Mouse (Mus musculus) monocyte, adult 5-6 weeks (primary cell): ENCODE measurements around the gene Gp9. TPM values are rescaled to one million over a fixed set of nuclear protein-coding genes. Genes with fewer than 3 reads are reported as not detected.
"Not testable (repeated sequence)": the region's sequence is repeated elsewhere in the genome, so short reads cannot be mapped to it uniquely, and the experiment has no call there.

Source experiments
- ATAC-seq: fragments of 153-309, 156-312 bp; replicated peaks from 2 replicates; pipeline ENCODE4 v1.8.0; 2017; ENCODE audit warnings: mild to moderate bottlenecking; ENCODE audit not compliant: low TSS enrichment, insufficient number of reproducible peaks, severe bottlenecking, poor library complexity, low FRiP score
- total RNA-seq: library from RNA; stranded (forward); fragments of 200-1000, 200-491, 200-594 nt; gene quantifications from 3 replicates; pipeline ENCODE4 v1.2.3, GENCODE M21; 2017

The Gp9 gene
- total RNA-seq, 1 experiment from 2014 or later = 1.9 TPM

DNA sequence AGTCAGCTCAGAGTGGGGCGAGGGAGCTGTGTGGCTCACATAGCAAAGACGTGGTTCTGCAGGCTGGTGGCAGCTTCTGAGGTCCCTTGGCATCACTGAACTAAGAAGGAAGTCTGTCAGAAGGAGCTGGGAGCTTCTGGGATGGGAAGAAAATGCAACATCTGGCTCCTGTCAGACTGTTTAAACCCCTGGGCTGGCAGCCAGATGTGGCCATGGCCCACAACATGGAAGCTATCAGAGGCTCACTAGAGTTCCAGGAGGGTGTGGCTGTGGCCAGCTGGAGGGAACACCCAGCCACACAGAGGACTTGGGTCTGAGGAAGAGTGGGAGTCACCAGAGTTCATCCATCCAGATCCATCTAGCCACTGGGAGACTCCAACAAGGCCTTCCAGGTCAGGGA, 31.0 kb upstream of the Gp9 start:
- ATAC-seq = no peak

DNA sequence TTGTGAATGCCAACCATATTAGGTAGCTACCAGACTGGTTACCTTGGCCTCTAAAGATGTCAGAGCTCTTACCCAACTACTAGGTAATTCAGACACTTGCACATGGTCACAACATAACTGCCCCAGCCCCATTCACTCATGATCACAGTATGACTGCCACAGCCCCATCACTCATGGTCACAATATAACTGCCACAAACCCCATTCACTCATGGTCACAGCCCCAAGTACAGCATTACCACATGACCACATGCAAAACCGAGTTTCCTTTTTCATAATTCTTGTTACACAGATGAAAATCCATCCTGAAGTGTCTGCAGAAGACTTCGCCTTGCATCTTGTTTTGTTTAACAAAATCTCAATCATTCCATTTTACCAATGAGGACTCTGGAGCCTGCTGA, 29.8 kb upstream of the Gp9 start:
- no peak for ATAC-seq

DNA sequence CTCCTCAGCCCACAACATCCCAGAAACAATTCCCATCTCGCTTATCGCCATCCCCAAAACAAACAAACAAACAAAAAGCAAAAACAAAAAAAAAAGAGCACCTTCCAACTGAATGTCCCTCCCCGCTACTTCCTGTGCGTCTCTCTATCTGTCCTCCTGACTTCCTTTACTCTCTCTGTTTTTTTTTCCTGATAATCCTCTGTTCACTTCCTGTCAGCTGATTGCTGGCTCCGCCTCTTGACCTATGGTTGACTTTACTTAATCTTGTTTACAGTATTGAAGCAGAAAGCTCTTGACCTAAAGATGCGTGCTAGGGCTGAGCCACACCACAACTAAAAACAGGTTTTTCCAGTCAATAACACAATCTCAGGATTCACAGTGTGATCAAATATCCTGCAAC, 29.3 kb upstream of the Gp9 start:
- no peak for ATAC-seq

DNA sequence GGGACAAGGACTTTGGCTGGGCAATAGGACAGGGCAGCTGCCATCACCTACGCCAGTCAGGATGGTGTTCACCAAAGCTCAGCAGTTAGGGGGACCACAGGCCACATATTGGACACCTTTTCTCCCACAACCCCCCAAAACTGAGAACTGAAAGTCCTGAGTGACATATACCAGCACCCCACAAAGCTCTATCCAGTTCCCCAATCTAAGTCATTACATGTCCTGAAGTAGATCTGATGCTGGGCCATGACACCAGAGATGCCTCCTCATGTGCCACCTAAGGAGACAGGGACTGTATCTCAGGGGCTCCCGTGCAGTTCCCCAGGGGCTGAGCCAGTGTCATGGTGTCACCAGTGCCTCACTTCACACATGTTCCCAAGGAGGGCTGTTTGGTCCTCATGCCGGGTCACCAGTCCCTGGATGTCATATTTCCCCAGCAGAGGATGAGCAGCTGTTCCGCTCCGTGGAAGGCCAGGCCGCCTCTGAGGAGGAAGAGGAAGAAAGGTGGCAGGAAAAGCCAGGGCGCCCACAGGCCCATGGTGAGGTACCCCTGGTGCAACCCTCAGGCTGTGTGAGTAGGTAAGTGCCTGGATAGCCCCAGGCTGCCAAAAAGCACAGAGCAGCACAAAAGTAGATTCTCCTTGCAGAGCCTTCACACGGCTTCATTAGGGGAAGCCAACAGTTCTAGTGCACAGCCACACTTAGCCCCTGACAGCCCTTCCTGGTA, 27.5 kb upstream of the Gp9 start:
- no peak for ATAC-seq

DNA sequence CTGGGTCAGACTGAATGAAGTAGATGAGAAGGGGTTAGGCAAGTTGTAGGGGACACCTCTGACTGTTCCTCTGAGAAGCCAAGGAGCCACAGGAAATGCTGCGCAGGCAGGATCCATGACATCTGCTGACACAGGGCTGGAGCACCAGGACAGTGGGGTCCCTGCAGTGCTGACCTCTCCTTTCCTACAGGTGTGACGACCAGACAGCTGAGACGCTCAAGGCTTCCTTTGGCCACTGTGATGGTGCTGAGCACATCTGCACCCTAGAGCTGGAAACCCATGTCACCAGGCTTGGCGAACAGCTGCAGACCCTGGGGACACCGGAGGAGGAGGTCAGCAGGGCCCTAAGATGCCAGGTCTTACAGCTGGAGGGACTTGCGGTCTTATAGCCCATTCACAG, 26.3 kb upstream of the Gp9 start:
- no peak for ATAC-seq

DNA sequence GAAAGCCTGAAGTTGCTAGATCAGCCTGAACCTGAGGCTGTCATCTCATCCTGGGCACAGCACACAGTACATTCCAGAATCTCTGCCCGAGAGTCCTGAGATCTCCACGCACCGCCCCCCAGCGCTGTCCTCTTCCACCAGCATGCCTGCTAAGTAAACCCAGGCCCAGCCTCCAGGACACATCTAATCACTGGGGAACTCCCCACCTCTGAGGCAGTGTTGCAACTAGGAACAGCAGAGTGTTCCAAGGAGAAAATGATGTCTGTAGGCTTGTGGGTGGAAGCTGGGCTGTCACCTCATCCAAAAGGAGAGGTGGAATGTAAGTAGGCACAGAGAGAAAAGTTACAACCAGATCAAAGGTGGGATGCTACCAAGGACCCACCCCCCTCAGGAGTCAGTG, 22.7 kb upstream of the Gp9 start:
- ATAC-seq = no peak

DNA sequence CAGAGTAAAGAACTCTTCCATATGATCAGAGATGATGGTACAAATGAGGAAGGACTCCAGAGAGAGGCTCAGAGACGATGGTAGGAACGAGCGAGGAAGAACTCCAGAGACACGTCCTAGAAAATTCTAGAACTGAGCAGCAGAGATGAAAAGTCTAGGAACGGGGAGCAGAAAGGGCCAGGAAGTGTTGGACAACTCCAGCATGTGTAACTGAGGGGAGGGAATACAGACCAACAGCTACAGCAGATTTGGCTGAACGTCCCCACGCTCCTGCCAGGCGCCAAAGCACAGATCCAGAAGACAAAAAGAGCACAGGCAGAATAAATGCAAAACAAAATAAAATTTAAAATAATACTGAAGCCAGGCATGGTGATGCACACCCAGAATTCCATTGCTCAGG, 21.0 kb upstream of the Gp9 start:
- no peak for ATAC-seq

DNA sequence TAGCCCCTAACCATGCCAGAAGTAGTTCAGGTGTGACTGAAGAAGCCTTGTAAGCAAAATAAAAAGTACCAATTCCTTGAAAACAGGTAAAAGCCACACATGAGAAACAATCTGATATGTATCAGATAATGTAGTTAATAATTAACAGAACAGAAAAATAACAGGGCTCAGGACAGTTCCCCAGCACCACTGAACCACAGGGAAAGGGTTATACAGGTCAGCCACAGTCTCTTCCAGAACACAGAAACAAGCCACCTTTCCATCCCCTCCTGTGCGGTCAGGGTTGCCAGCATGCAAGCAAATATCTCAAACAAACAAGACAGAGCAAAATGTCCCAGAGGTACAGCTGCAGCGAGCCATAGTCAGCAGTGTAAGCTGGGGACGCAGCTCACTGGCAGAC, 18.5 kb upstream of the Gp9 start:
- ATAC-seq = no peak

DNA sequence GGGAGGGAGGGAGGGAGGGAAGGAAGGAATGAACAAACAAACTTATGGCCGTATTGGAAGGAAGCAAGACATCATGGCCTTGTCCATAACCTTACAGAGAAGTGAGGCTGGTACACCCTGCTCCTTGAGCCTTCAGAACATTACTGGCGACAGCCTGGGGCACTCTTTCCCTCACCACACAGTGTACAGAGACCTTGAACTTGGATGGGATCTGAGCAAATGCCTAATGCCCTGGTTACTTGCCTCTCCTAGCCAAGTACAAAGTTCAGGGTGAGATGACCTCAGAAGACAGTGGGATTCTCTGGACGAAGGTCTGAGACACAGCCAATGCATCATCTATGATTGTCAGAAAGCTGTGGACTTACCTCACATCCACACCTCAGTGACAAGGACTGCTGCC, 18.0 kb upstream of the Gp9 start:
- ATAC-seq = no peak

DNA sequence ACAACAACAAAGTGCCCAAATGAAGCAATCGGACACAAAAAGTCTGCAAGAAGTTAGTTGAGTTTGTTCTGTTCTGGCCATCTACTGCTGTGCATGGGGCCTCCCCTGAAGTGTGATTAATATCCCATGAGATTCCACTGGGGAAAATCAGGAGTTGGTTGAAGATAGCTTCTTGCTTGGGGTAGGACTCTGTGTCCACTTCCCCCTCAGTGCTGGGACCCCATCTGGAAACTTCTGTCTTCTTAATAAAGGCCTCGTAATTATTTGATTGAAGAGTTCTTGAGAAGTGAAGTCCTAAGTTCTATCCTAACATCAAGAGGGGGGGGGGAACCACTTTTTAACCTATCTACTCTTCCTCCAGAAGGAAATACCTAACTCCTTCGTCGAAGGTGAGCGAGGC, 15.7 kb upstream of the Gp9 start:
- ATAC-seq = no peak

DNA sequence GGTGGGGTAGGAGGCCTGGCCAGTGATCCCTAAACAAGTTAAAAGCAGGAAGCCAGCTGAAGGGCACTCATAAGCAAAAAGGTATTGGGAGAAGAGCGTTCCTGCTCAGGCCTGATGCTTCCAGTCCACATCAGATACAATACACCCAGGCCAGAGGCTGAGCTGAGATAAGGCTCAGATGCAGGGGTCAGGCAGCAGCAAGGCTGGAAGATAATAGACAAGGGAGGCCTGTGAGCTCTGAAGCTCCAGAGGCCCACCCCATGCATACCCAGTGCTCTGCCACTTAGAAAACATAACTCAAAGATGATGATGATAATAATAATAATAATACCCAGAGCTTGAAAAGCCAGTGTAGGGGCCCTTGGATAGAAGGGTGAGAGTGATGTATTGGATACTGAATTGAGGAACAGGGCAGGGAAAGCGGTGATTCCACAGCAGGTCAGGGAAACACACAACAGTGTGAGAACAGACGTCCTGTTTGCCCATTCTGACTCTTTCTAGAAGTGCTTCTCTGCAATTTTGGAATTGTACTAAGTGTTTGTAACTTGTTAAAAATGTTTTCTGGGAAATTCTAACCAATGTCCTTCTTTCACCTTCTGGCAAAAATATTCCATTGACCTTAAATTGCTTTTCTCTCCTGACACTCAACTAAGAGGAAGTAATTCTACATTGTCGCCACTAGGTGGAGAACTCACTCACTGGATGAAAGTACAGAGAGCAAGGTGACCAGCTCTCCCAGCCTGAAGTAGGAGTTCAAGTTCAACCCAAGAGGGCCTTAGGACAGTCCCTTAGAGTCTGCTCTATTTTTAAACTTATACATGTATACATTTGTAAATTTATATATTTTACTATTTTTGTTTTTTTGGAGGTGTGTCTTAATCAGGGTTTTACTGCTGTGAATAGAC, 14.2 kb upstream of the Gp9 start:
- ATAC-seq = peak; percentile 76; the same call in 1 of the 2 replicates

DNA sequence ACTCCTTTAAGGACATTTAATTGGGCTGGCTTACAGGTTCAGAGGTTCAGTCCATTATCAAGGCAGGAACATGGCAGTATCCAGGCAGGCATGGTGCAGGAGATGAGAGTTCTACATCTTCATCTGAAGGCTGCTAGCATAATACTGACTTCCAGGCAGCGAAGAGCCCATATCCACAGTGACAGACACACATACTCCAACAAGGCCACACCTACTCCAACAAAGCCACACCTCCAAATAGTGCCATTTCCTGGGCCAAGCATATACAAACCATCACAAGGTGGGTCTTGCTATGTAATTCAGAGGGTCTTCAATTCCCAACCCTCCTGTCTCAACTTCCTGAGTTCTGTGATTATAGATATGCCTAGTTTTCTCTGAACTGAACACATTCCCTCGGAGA, 13.6 kb upstream of the Gp9 start:
- not testable (repeated sequence) for ATAC-seq

DNA sequence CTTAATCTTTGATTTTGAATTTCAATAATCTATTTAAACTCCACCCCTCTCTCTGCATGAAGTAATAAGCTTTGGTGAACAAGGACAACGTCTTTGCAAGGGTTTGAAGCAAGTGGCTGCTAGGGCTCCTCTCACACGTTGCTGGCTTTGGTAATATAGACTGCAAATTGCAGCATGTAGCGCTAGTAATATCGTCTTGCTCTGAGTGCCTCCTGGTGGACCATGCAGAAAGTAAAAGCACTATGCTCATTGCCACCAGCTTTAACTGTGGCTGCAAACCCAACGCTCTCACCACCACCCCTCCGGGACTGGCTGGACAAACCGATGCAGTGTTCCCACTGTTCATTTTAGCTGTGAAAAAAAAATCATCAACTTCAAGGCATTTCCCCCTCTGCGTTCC, 7.2 kb upstream of the Gp9 start:
- no peak for ATAC-seq

DNA sequence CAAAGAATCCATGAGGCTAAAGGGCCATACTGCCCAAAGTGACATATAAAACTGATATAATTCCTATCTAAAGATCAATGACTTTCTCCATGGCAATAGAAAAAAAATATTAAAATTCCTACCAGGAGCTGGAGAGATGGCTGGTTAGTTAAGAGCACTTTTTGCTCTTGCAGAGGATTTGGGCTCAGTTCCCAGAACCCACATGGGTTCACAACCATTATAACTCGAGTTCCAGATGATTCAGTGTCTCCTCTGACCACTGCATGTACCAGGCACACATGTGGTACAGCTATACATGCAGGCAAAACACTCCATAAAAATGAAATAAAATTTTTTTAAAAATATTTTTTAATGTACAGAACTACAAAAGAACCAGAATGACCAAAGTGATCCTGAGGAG, 3.4 kb upstream of the Gp9 start:
- ATAC-seq = no peak

DNA sequence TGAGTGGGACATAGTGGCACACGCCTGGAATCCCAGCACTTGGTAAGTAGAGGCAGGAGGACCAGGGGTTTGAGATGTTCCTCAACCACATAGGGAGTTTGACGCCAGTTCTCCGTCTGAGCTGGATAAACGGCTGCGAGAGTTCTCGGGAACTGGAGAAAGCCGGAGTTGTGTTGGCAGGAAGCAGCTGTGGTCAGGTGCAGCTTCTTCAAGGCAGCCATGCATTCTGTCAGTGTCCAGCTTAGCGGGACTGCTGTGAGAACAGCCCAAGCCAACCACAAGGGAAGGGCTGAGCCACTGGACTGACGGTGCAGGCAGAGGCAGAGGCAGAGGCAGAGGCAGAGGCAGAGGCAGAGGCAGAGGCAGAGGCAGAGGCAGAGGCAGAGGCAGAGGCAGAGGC, 3.0 kb upstream of the Gp9 start:
- ATAC-seq = no peak

DNA sequence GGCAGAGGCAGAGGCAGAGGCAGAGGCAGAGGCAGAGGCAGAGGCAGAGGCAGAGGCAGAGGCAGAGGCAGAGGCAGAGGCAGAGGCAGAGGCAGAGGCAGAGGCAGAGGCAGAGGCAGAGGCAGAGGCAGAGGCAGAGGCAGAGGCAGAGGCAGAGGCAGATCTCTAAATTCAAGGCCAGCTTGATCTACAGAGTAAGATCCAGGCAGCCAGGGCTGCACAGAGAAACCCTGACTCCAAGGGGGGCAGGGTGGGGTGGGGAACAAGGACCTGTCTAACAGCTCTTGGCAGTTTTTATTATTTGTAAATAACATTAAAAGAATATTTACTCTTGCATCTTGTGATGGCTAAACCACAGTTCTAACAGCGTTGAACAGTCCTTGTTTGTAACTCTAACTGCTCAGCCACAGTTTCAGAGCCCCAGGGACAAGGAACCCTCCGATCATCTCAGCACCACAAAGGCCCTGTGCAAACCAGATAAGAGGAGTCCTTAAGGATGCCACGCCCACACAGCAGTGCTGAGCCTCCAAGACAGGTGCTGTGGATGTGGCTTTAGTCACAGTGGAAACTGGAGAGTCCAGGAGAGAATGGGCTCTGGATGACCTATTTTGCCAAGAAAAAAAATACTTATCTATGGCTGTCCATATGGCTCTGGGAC, 2.2 kb upstream of the Gp9 start:
- no peak for ATAC-seq

DNA sequence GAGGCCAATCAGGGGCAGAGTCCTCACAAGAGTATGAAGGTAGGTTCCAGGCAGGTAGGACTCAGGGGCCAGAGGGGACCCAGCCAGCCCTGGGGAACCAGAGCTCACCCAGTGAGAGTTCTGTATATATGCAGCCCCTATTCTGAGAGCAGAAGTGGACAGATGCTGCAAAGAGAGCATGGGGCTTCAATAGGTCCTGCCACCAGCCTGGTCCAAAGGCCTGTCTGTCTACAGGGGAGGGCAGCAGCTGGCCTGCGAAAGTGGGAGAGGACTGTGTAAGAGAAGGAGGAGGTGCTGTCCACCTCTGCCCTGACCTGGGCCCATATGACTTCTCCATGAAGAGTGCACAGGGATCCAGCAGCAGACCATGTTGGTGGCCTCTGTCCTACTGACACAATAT, 1.2 kb upstream of the Gp9 start:
- ATAC-seq = no peak

DNA sequence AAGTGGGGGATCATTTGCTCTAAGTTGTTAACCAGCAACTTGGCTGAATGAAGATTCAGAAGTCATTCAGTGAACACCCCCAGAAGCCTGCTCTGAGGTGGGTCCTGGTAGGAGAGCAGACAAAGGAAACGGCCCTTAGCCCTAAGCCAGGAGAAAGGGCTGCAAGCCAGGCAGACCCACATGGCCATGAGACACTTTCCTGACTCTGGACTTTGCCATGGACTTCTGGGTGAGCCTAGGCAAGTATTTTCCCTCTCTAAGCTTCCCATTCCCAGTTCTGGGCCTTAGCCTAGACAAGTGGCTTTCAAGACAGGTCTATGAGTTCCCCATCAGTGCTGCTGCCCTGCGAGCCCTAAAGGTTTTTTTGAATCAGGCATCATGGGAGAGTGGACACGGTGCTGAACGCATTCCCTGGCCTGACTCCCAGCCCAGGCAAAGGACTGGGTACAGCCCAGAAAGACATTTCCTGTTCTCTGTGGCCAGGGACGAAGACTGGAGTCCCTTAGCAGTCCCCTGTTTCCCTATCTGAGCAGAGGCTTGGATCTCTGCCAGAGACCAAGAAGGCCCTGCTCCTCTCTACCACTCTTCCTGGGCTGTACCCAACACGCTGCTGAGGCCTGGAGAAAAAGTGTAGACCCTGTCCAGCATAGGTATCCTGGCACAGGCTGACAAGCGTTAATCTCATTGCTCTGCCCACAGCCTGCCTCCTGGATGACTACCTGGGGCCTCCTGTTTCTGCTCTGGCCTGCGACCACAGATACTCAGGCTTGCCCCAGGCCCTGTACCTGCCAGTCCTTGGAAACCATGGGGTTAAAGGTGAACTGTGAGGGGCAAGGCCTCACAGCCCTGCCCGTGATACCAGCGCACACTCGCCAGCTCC, 662 bp downstream of the Gp9 start:
- ATAC-seq = 0 out of 2 replicates have a peak, but pooled peaks have one; percentile 25
